Mouse (Mus musculus) ES-E14 (cell line): ENCODE results near the gene Rtn4rl1.

Experiments used
- HCFC1 ChIP-seq: IDR thresholded peaks from 2 replicates; pipeline ENCODE4 v1.6.1; 2012; ENCODE audit warnings: low read length, inconsistent platforms, borderline replicate concordance; ENCODE audit not compliant: insufficient read depth
- ZC3H11A ChIP-seq: IDR thresholded peaks from 2 replicates; pipeline ENCODE4 v1.6.1; 2012; ENCODE audit warnings: low read depth, mild to moderate bottlenecking, inconsistent platforms, low read length, borderline replicate concordance
- ZNF384 ChIP-seq: IDR thresholded peaks from 2 replicates; pipeline ENCODE4 v1.6.1; 2012; ENCODE audit warnings: low read depth, low read length, inconsistent platforms

DNA sequence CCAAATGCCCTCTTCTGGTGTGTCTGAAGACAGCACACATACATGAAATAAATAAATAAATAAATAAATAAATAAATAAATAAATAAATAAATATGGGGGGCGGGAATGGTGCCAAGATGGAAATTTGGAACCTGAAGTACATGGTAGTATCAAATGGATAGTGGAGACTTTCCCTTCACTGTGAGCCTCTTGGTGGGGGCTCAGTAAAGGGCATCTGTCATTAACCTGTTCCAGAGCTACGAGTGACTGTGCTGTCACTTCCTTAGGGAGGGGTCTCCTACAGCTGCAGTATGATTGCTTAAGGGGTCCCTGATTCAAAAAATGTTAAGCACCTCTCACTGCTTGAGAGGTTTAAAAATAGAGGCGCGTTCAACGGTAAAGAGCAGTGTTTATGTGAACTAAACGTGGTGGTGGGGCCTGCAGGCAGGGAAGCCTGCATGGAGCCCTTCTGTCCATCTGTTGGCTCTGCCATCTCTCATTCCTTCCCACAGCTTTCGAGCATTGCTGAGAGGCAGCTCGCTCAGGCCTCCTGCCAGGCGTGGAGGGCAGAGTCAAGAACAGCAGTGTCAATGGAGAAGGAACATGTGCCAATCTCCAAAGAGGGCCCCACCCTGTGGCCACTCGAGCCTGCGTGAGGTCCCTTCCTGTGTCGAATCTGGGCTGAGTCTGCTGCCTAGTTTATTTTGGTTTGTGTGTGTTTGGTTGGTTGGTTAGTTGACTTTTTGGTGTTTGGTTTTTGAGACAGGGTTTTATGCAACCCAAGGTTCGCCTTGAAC is 46.8 kb downstream of the Rtn4rl1 start:
- no peak for TF ChIP-seq ZC3H11A
- TF ChIP-seq HCFC1 = no peak
- TF ChIP-seq ZNF384 = no peak
